Comparison of ENCODE assay signal across 29 mouse cellular contexts in the genomic region with DNA sequence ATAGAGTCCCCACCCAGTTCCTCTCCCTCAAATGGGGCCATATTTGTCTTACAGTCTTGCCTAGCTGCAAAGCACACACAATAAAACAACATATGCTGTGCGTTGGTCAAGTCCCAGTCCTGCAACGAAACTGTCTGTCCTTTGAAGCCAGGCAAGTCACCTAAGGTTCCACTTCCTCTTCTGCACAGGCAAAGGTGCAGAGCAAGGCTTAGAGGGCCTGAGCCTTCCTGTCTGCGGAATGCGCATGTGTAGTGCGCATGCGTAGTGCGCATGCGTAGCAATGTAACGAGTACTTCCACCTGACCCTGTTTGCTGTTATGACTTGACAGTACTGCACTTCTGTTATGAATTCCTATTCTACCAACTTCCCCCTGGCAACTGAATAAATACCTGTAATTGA. TPM values are rescaled to one million over a fixed set of nuclear protein-coding genes. Genes with fewer than 3 reads are reported as not detected.
DNase-seq lines count a peak whose midpoint lies in the region; TF ChIP-seq lines count a peak whose summit lies in the region.
"Had no signal": no experiment of that assay in that cellular context is flagged by ENCODE, and none has a peak within 500 bp of the region (broad histone marks: within the 10 kb centered on the region; RNA-seq: fewer than 3 reads in every experiment).

No protein-coding gene starts in this region.

- H3K27me3 ChIP-seq in CH12.LX (replicated peaks), result no peaks in the 10 kb centered on the region
- H3K27me3 ChIP-seq in splenic B cell, adult 2 months (ENCODE audit: control insufficient read depth, insufficient read depth, low read length, poor library complexity, severe bottlenecking), result no peaks in the 10 kb centered on the region
- H3K27me3 ChIP-seq in heart, embryonic 10.5 days (ENCODE audit: insufficient read depth, poor library complexity, severe bottlenecking), result no peaks in the 10 kb centered on the region
- H3K27me3 ChIP-seq: embryonic facial prominence, embryonic 15.5 days; heart, embryonic 12.5 days had no signal

- DNase-seq in CH12.LX (ENCODE audit: extremely low read depth) (peak; percentile 42), ZHBTc4 (ENCODE audit: low read depth, low spot score) (peak; percentile 29)
- DNase-seq in large intestine, adult 2 months (ENCODE audit: low read depth, low spot score), result peak; percentile 33
- peak; percentile 56 for DNase-seq in splenic B cell, adult 2 months (ENCODE audit: low read depth, low spot score)
- DNase-seq in thymus, postnatal 4 days, result no peak
- no peak for DNase-seq in heart, embryonic 10.5 days (ENCODE audit: low spot score)
- no peak for DNase-seq in layer of hippocampus, adult 9-11 months
- DNase-seq: adrenal gland, adult 2 months; adrenal gland, postnatal 25 days; B cell, adult 2 months; cerebellum, adult 2 months; cerebellum, postnatal 10 days; embryo, embryonic 11 days; gastrocnemius, postnatal 36 days; heart, adult 2 months had no signal

- H3K4me3 ChIP-seq in CH12.LX (replicated peaks in 1 of 3; ENCODE audit: low read depth in 2 of 3, low read length in 2 of 3, poor library complexity in 1 of 3), result no peak overlapping the region
- H3K4me3 ChIP-seq in heart, embryonic 10.5 days, result no peak overlapping the region
- H3K4me3 ChIP-seq: embryonic facial prominence, embryonic 15.5 days; erythroblast, embryonic 14.5 days; forebrain, embryonic 10.5 days; heart, adult 2 months; heart, embryonic 12.5 days had no signal

- H3K9ac ChIP-seq in CH12.LX (ENCODE audit: insufficient read depth, low read depth), result no peak overlapping the region
- H3K9ac ChIP-seq: embryonic facial prominence, embryonic 15.5 days; heart, embryonic 12.5 days had no signal

- no peak for TF ChIP-seq RAD21 in CH12.LX (IDR thresholded peaks at IDR 0.05; ENCODE audit: low read depth, low read length)

- no peak overlapping the region for H3K4me2 ChIP-seq in CH12.LX (ENCODE audit: insufficient read depth, low read depth, poor library complexity, severe bottlenecking)
- H3K4me2 ChIP-seq: embryonic facial prominence, embryonic 15.5 days; heart, embryonic 12.5 days had no signal

- TF ChIP-seq EP300 in CH12.LX (IDR thresholded peaks at IDR 0.05; ENCODE audit: low read length), result peak; percentile 46

- no peaks in the 10 kb centered on the region for H3K79me2 ChIP-seq in CH12.LX (replicated peaks; ENCODE audit: control insufficient read depth, extremely low read depth, insufficient read depth, poor library complexity, severe bottlenecking)

- TF ChIP-seq CTCF in CH12.LX (conservative IDR thresholded peaks at IDR 0.05 in 1 of 2, IDR thresholded peaks at IDR 0.05 in 1 of 2; ENCODE audit: low read depth in 2 of 2, low read length in 2 of 2), result no peak

- WGBS in large intestine, adult 2 months, result 72% methylated on average over 9 of the region's 9 CpGs
- 94% methylated on average over 9 of the region's 9 CpGs for WGBS in heart, embryonic 10.5 days

- peak overlapping the region; percentile 35; the same call in 1 of the 2 replicates for H3K27ac ChIP-seq in CH12.LX (ENCODE audit: insufficient read depth, low read depth)
- H3K27ac ChIP-seq in heart, embryonic 10.5 days, result no peak overlapping the region
- H3K27ac ChIP-seq: embryonic facial prominence, embryonic 15.5 days; forebrain, embryonic 10.5 days; heart, adult 2 months had no signal

- TF ChIP-seq POLR2A in CH12.LX (IDR thresholded peaks at IDR 0.05; ENCODE audit: low read depth, low read length), result no peak

- no peaks in the 10 kb centered on the region for H3K9me3 ChIP-seq in CH12.LX (replicated peaks; ENCODE audit: low read length)
- no peaks in the 10 kb centered on the region for H3K9me3 ChIP-seq in heart, embryonic 10.5 days
- H3K9me3 ChIP-seq: embryonic facial prominence, embryonic 15.5 days; forebrain, embryonic 10.5 days; heart, embryonic 12.5 days had no signal

- H3K4me1 ChIP-seq in CH12.LX (ENCODE audit: control insufficient read depth in 1 of 2, insufficient read depth in 2 of 2), result peaks cover 8 to 29% of the 10 kb centered on the region in 2 experiments
- H3K4me1 ChIP-seq in heart, embryonic 10.5 days, result no peaks in the 10 kb centered on the region
- H3K4me1 ChIP-seq: embryonic facial prominence, embryonic 15.5 days; forebrain, embryonic 10.5 days had no signal

- in situ Hi-C loops in CH12.LX (cut with MboI; ENCODE audit: low pct_ligation_motif_present, low pct_unique_long_range_greater_than_20kb, low sequenced_read_pairs), result no loop called here

- H3K36me3 ChIP-seq in CH12.LX (replicated peaks in 1 of 2; ENCODE audit: control insufficient read depth in 1 of 2, insufficient read depth in 1 of 2, low read length in 1 of 2), result peaks cover 28 to 56% of the 10 kb centered on the region in 2 experiments
- H3K36me3 ChIP-seq in splenic B cell, adult 2 months (ENCODE audit: control insufficient read depth, insufficient read depth, low read length, poor library complexity, severe bottlenecking), result peaks cover 2% of the 10 kb centered on the region; the same call in 1 of the 2 replicates
- peaks cover 8% of the 10 kb centered on the region; the same call in 1 of the 2 replicates for H3K36me3 ChIP-seq in heart, embryonic 10.5 days
- H3K36me3 ChIP-seq: embryonic facial prominence, embryonic 15.5 days had no signal

- dilution Hi-C loops in CH12.LX (cut with MboI; ENCODE audit: extremely low pct_ligation_motif_present, extremely low pct_unique_long_range_greater_than_20kb, low sequenced_read_pairs), result no loop called here

TF ChIP-seq in CH12.LX, 34 proteins besides CTCF, POLR2A, EP300 and RAD21:
- TF ChIP-seq ZNF384 (IDR thresholded peaks at IDR 0.05; ENCODE audit: low read depth, low read length) (no peak), MYC (IDR thresholded peaks at IDR 0.05; ENCODE audit: low read depth, low read length) (0 out of 2 replicates have a peak, but pooled peaks have one; percentile 33), NRF1 (IDR thresholded peaks at IDR 0.05; ENCODE audit: low read depth, low read length) (peak; percentile 94), TCF12 (IDR thresholded peaks at IDR 0.05; ENCODE audit: low read depth, low read length) (peak; percentile 29; the same call in 1 of the 2 replicates), CHD1 (IDR thresholded peaks at IDR 0.05; ENCODE audit: low read depth, low read length) (no peak), IRF4 (IDR thresholded peaks at IDR 0.05; ENCODE audit: low read depth, low read length) (peak; percentile 82), HCFC1 (IDR thresholded peaks at IDR 0.05; ENCODE audit: low read depth, low read length) (peak; percentile 43), ETS1 (conservative IDR thresholded peaks at IDR 0.05; ENCODE audit: low read depth, low read length) (no peak), JUN (IDR thresholded peaks at IDR 0.05; ENCODE audit: insufficient read depth, low read depth, low read length) (peak; percentile 17; the same call in 1 of the 2 replicates), BHLHE40 (IDR thresholded peaks at IDR 0.05; ENCODE audit: low read depth, low read length) (peak; percentile 59), ELF1 (IDR thresholded peaks at IDR 0.05; ENCODE audit: low read depth, low read length) (peak; percentile 69; the same call in 1 of the 2 replicates)

RNA-seq across cellular contexts. Expression of gene Gm17622, which starts 25.7 kb away (rescaled TPM):
- total RNA-seq in CH12.LX (2012; rRNA removed) (not detected in 2 replicates), CH12.LX (2014; rRNA removed) (not detected in 2 replicates)
- not detected in 2 replicates for polyA plus RNA-seq in CH12.LX (2012; ENCODE audit: insufficient read length, low read depth)
- polyA plus RNA-seq in large intestine, adult 2 months (2012; rRNA removed), result not detected in 2 replicates
- polyA plus RNA-seq in heart, embryonic 10.5 days (2016; fragmentation: Nextera tagmentation; extraction: Ambion mirVana), result not detected in 2 replicates
- total RNA-seq: adrenal gland, adult 2 months; adrenal gland, postnatal 25 days; gastrocnemius, adult 8-10 months; gastrocnemius, postnatal 36 days; heart, adult 2 months; heart, postnatal 25 days; MEL had no signal
- polyA plus RNA-seq: adrenal gland, adult 2 months; CD4-positive, CD25-positive, alpha-beta regulatory T cell, adult 4 months; cerebellum, adult 2 months; embryonic facial prominence, embryonic 11.5 days; embryonic facial prominence, embryonic 15.5 days; erythroblast, embryonic 14.5 days; forebrain, embryonic 10.5 days; forebrain, embryonic 14.5 days; heart, adult 2 months; heart, embryonic 12.5 days; heart, embryonic 16.5 days; hindbrain, embryonic 11.5 days; hindbrain, embryonic 16.5 days; inflammation-experienced regulatory T-cells, adult 6 months had no signal

RNA-seq across cellular contexts. Expression of gene Polk, which starts 26.1 kb away (rescaled TPM):
- 12.9 and 13.3 TPM in 2 replicates for total RNA-seq in CH12.LX (2012; rRNA removed)
- total RNA-seq in CH12.LX (2014; rRNA removed), result 10.4 and 12.7 TPM in 2 replicates
- polyA plus RNA-seq in CH12.LX (2012; ENCODE audit: insufficient read length, low read depth), result 9.2 and 10.5 TPM in 2 replicates
- 1.0 and 1.6 TPM in 2 replicates for polyA plus RNA-seq in large intestine, adult 2 months (2012; rRNA removed)
- polyA plus RNA-seq in heart, embryonic 10.5 days (2016; fragmentation: Nextera tagmentation; extraction: Ambion mirVana), result 8.3 and 8.6 TPM in 2 replicates

RNA-seq across cellular contexts. Expression of gene Col4a3bp, which starts 26.2 kb away (rescaled TPM):
- 7.0 and 9.6 TPM in 2 replicates for total RNA-seq in CH12.LX (2012; rRNA removed)
- 11.9 and 15.9 TPM in 2 replicates for total RNA-seq in CH12.LX (2014; rRNA removed)
- polyA plus RNA-seq in CH12.LX (2012; ENCODE audit: insufficient read length, low read depth), result 10.8 and 14.8 TPM in 2 replicates
- 5.4 and 15.0 TPM in 2 replicates for polyA plus RNA-seq in large intestine, adult 2 months (2012; rRNA removed)
- 8.0 and 8.1 TPM in 2 replicates for polyA plus RNA-seq in heart, embryonic 10.5 days (2016; fragmentation: Nextera tagmentation; extraction: Ambion mirVana)

RNA-seq across cellular contexts. Expression of gene Ankdd1b, which starts 45.3 kb away (rescaled TPM):
- 0.08 and 0.13 TPM in 2 replicates for total RNA-seq in CH12.LX (2012; rRNA removed)
- total RNA-seq in CH12.LX (2014; rRNA removed), result not detected in 2 replicates
- not detected in 2 replicates for polyA plus RNA-seq in CH12.LX (2012; ENCODE audit: insufficient read length, low read depth)
- polyA plus RNA-seq in large intestine, adult 2 months (2012; rRNA removed), result 0.11 and 0.25 TPM in 2 replicates
- polyA plus RNA-seq in heart, embryonic 10.5 days (2016; fragmentation: Nextera tagmentation; extraction: Ambion mirVana), result 0.24 and 0.31 TPM in 2 replicates
- polyA plus RNA-seq: CD4-positive, CD25-positive, alpha-beta regulatory T cell, adult 4 months; embryonic facial prominence, embryonic 11.5 days; forebrain, embryonic 10.5 days; forebrain, embryonic 14.5 days; hindbrain, embryonic 11.5 days; inflammation-experienced regulatory T-cells, adult 6 months had no signal

Comparison
In these comparisons a context has a peak if more than half of its experiments do, and no peak if none do; other contexts are left out.
1. DNase-seq: peak in CH12.LX (single experiment), ZHBTc4 (single experiment), large intestine, adult 2 months (single experiment) and splenic B cell, adult 2 months (single experiment); none in thymus, postnatal 4 days (single experiment), heart, embryonic 10.5 days (single experiment) and layer of hippocampus, adult 9-11 months (single experiment).